Mouse (Mus musculus) NIH3T3 (cell line): Measurements from ENCODE around the gene Pih1h3b.

Experiments used
- DNase-seq: peaks from one replicate; pipeline ENCODE4 v3.0.0-alpha.2; 2012; ENCODE audit warnings: low read depth

The Pih1h3b gene

GRCm38 (mm10) chrX:140062135-140062975 lies at the start of gene Pih1h3b, which contains the start of gene Nup62cl:
Gene Pih1h3b, plus strand, starts transcription at chrX:140062879.
Gene Nup62cl, minus strand, starts transcription at chrX:140062712.
- DNase-seq: no peak

- no peak for DNase-seq
Measured at GRCm38 (mm10) chrX:140060886-140061874, 1.5 kb upstream of the Pih1h3b start.

- no peak for DNase-seq
Measured at GRCm38 (mm10) chrX:140082535-140082934, 19.9 kb downstream of the Pih1h3b start.

GRCm38 (mm10) chrX:140094066-140094465 lies 31.4 kb downstream of the Pih1h3b start:
- no peak for DNase-seq
